Mouse (Mus musculus): Measurements from ENCODE around the gene Tfb2m. TPM values are rescaled to one million over a fixed set of nuclear protein-coding genes. Genes with fewer than 3 reads are reported as not detected.

The Tfb2m gene
- polyA plus RNA-seq, 1 experiment from 2014 or later, result 27.1 TPM

DNA sequence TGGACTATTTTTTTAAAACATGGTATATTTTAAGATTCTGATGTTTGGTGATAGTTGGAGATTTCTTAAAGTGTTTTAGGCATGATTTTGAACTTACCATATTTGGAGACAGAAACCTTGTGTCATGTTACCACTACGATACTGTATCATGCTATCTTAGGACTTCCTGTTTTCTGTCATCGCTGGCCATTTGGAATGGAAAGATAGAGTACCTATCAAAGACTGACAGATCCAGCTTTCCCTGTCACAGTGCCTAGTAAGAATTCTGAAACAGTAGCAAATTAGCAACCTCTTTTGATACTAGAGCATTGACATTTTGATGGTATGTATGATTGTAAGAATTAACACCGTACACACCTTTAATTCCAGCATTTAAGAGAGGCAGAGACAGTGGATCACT, 5.3 kb upstream of the Tfb2m start:
- 90% methylated on average over 3 of the region's 3 CpGs for WGBS
- no peak overlapping the region for H3K27ac ChIP-seq (ENCODE audit: low read depth, low read length)

DNA sequence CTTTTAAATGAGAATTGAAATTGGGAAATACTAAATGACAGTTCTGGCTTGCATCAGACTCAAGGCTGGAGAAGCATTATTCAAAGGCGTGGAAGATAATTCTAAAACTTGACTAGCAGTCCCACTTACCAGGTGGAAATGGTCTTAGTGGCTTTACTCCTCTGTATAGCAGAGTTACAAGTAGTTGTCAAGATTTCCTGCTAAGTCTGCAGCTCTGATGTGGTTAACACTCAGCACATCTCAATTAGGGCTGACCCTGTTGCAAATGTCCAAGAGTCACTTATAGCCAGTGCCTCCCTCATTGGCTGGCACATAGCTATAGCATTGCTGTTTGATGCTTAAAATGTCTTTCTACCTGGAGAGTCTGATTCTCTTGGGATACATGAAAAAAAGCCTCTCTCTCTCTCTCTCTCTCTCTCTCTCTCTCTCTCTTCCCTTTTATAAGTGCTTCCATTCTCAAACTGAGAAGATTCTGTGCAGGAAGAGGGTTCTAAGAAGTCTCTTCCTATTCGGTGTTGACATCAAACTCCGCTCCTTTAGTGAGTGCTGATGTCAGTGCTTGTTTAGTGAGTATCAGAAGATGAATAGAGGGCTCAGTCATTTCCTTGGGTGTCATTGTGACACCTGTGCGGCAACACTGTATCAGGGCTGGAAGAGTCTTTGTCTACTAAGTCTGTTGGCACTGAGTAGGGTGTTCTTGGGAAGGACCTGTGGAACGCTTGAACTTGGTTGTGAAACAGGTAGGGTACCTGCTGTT, 3.1 kb upstream of the Tfb2m start:
- no peak overlapping the region for H3K4me3 ChIP-seq (ENCODE audit: low read depth, low read length)
- H3K4me1 ChIP-seq (ENCODE audit: control insufficient read depth, insufficient read depth, low read length), result peaks cover 11% of the 10 kb centered on the region
- no peaks in the 10 kb centered on the region for H3K36me3 ChIP-seq (ENCODE audit: control insufficient read depth, insufficient read depth, low read length)
- no peak overlapping the region for H3K27ac ChIP-seq (ENCODE audit: low read depth, low read length)
- no peaks in the 10 kb centered on the region for H3K9me3 ChIP-seq (ENCODE audit: control insufficient read depth, low read length)
- H3K9ac ChIP-seq (ENCODE audit: low read length), result no peak overlapping the region
- H3K27me3 ChIP-seq (ENCODE audit: control insufficient read depth, insufficient read depth, low read length), result no peaks in the 10 kb centered on the region
- no peak overlapping the region for H3K4me2 ChIP-seq
- 96% methylated on average over 5 of the region's 5 CpGs for WGBS
- ATAC-seq (ENCODE audit: low FRiP score) (no peak), DNase-seq (ENCODE audit: low spot score, missing footprints) (peak; percentile 17)

More for the DNA sequence above, 5.3 kb upstream of the Tfb2m start:
- DNase-seq (ENCODE audit: low spot score, missing footprints), result no peak
- no peak overlapping the region for H3K9ac ChIP-seq (ENCODE audit: low read length)
- no peaks in the 10 kb centered on the region for H3K36me3 ChIP-seq (ENCODE audit: control insufficient read depth, insufficient read depth, low read length)
- no peaks in the 10 kb centered on the region for H3K27me3 ChIP-seq (ENCODE audit: control insufficient read depth, insufficient read depth, low read length)
- H3K4me3 ChIP-seq (ENCODE audit: low read depth, low read length), result no peak overlapping the region
- H3K4me1 ChIP-seq (ENCODE audit: control insufficient read depth, insufficient read depth, low read length), result peaks cover 7% of the 10 kb centered on the region; the same call in 1 of the 2 replicates
- no peak for ATAC-seq (ENCODE audit: low FRiP score)
- H3K4me2 ChIP-seq, result no peak overlapping the region
- no peaks in the 10 kb centered on the region for H3K9me3 ChIP-seq (ENCODE audit: control insufficient read depth, low read length)

DNA sequence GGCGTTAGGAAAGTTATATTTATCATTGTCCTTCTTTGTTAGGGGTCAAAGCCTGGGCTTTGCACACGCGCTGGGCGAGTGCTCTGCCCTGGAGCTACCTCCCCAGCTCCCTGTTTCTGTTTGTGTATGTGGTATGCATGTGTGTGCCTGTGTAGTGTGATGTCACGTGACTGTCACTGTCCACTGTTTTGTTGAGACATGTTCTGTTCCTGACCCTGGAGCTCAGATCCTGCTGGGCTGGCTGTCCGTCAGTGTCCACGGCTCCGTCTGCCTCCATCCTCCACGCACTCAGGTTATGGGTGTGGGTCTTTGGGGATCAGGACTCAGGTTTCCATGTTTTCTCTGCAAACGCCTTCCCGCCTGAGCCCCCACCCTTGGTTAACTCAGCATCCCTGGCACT, 2.2 kb upstream of the Tfb2m start:
- no peaks in the 10 kb centered on the region for H3K27me3 ChIP-seq (ENCODE audit: control insufficient read depth, insufficient read depth, low read length)
- no peak for DNase-seq (ENCODE audit: low spot score, missing footprints)
- H3K9me3 ChIP-seq (ENCODE audit: control insufficient read depth, low read length), result no peaks in the 10 kb centered on the region
- no peak overlapping the region for H3K4me3 ChIP-seq (ENCODE audit: low read depth, low read length)
- no peak overlapping the region for H3K9ac ChIP-seq (ENCODE audit: low read length)
- 84% methylated on average over 11 of the region's 11 CpGs for WGBS
- peaks cover 11% of the 10 kb centered on the region for H3K4me1 ChIP-seq (ENCODE audit: control insufficient read depth, insufficient read depth, low read length)
- H3K27ac ChIP-seq (ENCODE audit: low read depth, low read length), result no peak overlapping the region
- no peak for ATAC-seq (ENCODE audit: low FRiP score)
- H3K4me2 ChIP-seq, result no peak overlapping the region
- no peaks in the 10 kb centered on the region for H3K36me3 ChIP-seq (ENCODE audit: control insufficient read depth, insufficient read depth, low read length)

DNA sequence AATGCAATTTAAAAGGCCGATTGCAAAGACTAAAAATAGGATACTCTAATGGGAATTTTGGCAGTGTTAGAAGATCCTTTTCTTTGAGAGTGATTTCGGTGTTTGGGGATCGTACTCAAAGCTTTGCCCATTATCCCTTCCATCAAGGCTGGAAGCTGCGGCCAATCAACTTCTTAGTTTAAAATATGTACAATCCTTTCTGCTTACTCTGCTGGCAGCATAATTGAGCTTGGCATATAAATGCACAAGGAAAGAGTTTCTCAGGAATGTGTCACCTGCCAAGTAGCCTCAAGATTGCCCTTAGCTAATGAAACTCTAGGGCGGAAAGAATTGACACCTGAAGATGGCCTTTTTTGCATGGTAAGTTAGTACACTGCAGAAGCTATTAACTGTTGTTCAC, 1.1 kb upstream of the Tfb2m start:
- H3K4me3 ChIP-seq (ENCODE audit: low read depth, low read length), result peak overlapping the region; percentile 70
- no peaks in the 10 kb centered on the region for H3K36me3 ChIP-seq (ENCODE audit: control insufficient read depth, insufficient read depth, low read length)
- peak; percentile 89 for DNase-seq (ENCODE audit: low spot score, missing footprints)
- peak overlapping the region; percentile 75 for H3K9ac ChIP-seq (ENCODE audit: low read length)
- peak overlapping the region; percentile 87; the same call in 1 of the 2 replicates for H3K27ac ChIP-seq (ENCODE audit: low read depth, low read length)
- WGBS, result 20% methylated on average over 5 of the region's 5 CpGs
- H3K4me1 ChIP-seq (ENCODE audit: control insufficient read depth, insufficient read depth, low read length), result peaks cover 11% of the 10 kb centered on the region
- ATAC-seq (ENCODE audit: low FRiP score), result no peak
- H3K27me3 ChIP-seq (ENCODE audit: control insufficient read depth, insufficient read depth, low read length), result no peaks in the 10 kb centered on the region
- peak overlapping the region; percentile 58 for H3K4me2 ChIP-seq
- H3K9me3 ChIP-seq (ENCODE audit: control insufficient read depth, low read length), result no peaks in the 10 kb centered on the region

DNA sequence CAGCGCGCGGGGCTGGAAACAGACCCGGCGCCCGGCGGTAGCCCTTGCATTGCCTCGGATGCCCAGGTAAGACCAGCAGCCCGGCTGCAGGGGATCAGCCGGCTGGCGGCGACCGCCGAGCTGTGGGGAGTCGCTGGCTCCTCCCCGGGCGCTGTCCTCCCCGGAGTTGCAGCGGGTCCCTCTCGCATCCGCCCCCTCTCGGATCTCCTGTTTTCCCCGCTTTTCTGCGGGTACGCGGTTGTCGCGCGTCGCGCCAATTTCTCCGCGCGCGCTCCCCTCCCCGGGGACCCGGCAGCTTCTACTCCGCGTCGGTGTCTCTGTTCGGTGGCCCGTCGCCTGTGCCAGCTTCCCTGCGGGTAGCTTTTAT, 467 bp upstream of the Tfb2m start:
- ATAC-seq (ENCODE audit: low FRiP score) (peak; percentile 87), DNase-seq (ENCODE audit: low spot score, missing footprints) (no peak)
- H3K36me3 ChIP-seq (ENCODE audit: control insufficient read depth, insufficient read depth, low read length), result no peaks in the 10 kb centered on the region
- H3K4me1 ChIP-seq (ENCODE audit: control insufficient read depth, insufficient read depth, low read length), result peaks cover 11% of the 10 kb centered on the region
- H3K4me3 ChIP-seq (ENCODE audit: low read depth, low read length), result peak overlapping the region; percentile 70
- H3K27me3 ChIP-seq (ENCODE audit: control insufficient read depth, insufficient read depth, low read length), result no peaks in the 10 kb centered on the region
- WGBS, result under 1% methylated on average over 44 of the region's 44 CpGs
- no peaks in the 10 kb centered on the region for H3K9me3 ChIP-seq (ENCODE audit: control insufficient read depth, low read length)
- peak overlapping the region; percentile 87 for H3K27ac ChIP-seq (ENCODE audit: low read depth, low read length)
- peak overlapping the region; percentile 58 for H3K4me2 ChIP-seq
- H3K9ac ChIP-seq (ENCODE audit: low read length), result peak overlapping the region; percentile 75

DNA sequence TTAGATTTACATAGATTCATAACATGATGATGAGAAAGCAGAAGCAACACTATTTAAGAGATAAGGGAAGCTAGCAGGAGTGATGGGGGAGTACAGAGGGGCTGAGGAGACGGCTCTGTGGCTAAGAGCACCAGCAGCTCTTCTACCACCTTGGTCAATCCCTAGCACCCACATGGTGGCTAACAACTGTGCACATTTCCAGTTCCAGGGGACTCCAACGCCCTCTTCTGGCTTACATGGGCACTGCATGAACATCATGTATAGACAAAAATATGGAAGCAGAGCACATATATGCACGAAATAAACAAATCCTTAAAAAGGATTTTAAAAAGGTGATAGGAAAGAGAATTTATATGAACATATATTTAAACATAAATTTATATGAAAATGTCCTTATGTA, 4.6 kb downstream of the Tfb2m start:
- WGBS, result 66% methylated on average over 3 of the region's 3 CpGs
- no peak for ATAC-seq (ENCODE audit: low FRiP score)
- Histone ChIP-seq H3K27me3 (ENCODE audit: control insufficient read depth, insufficient read depth, low read length) (no peaks in the 10 kb centered on the region), H3K4me3 (ENCODE audit: low read depth, low read length) (no peak overlapping the region), H3K4me2 (no peak overlapping the region), H3K36me3 (ENCODE audit: control insufficient read depth, insufficient read depth, low read length) (no peaks in the 10 kb centered on the region), H3K9me3 (ENCODE audit: control insufficient read depth, low read length) (no peaks in the 10 kb centered on the region), H3K4me1 (ENCODE audit: control insufficient read depth, insufficient read depth, low read length) (peaks cover 4% of the 10 kb centered on the region), H3K9ac (ENCODE audit: low read length) (no peak overlapping the region), H3K27ac (ENCODE audit: low read depth, low read length) (no peak overlapping the region)
- DNase-seq (ENCODE audit: low spot score, missing footprints), result no peak

DNA sequence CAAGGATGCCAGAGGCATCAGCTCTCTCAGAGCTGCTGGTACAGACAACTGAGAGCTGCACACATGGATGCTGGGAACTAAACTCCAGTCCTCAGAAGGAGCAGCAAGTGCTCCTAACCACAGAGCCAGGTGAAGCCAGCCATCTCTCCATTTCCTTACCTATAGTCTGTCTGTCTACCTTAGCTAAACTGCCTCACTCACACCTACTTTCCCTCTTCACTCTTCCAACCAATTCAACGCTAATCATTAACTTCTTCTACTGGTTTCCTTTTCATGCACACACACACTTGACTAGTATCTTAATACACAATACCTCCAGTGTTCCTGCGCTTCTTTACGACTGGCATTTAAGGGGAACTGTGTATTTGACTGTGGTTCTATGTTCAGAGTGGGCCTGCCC, 6.2 kb downstream of the Tfb2m start:
- Histone ChIP-seq H3K4me1 (ENCODE audit: control insufficient read depth, insufficient read depth, low read length) (peaks cover under 1% of the 10 kb centered on the region; the same call in 1 of the 2 replicates), H3K36me3 (ENCODE audit: control insufficient read depth, insufficient read depth, low read length) (no peaks in the 10 kb centered on the region), H3K4me2 (no peak overlapping the region), H3K27me3 (ENCODE audit: control insufficient read depth, insufficient read depth, low read length) (no peaks in the 10 kb centered on the region), H3K4me3 (ENCODE audit: low read depth, low read length) (no peak overlapping the region), H3K27ac (ENCODE audit: low read depth, low read length) (no peak overlapping the region), H3K9ac (ENCODE audit: low read length) (no peak overlapping the region), H3K9me3 (ENCODE audit: control insufficient read depth, low read length) (no peaks in the 10 kb centered on the region)
- no peak for DNase-seq (ENCODE audit: low spot score, missing footprints)
- ATAC-seq (ENCODE audit: low FRiP score), result no peak
- WGBS, result 93% methylated on average over 3 of the region's 3 CpGs

DNA sequence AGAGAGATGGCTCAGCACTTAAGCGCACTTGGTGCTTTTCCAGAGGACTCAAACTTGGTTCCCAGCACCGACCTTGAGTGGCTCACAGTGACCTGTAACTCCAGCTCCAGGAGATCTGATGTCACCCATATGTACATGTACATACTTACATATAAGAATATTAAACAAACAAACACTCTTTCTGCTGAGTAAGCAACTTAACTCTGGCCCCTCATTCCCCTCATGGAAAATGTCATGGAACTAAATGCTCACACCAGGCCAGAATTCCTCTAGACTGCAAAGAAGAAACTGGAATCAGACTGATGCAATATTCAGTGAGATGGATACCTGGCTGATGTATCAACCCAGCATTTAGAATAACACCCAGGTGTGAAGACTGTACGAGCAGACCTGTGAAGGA, 7.0 kb downstream of the Tfb2m start:
- H3K4me3 ChIP-seq (ENCODE audit: low read depth, low read length), result no peak overlapping the region
- H3K4me1 ChIP-seq (ENCODE audit: control insufficient read depth, insufficient read depth, low read length), result no peaks in the 10 kb centered on the region
- H3K4me2 ChIP-seq, result no peak overlapping the region
- WGBS, result 90% methylated on average over 3 of the region's 3 CpGs
- H3K36me3 ChIP-seq (ENCODE audit: control insufficient read depth, insufficient read depth, low read length), result no peaks in the 10 kb centered on the region
- H3K27me3 ChIP-seq (ENCODE audit: control insufficient read depth, insufficient read depth, low read length), result no peaks in the 10 kb centered on the region
- H3K9ac ChIP-seq (ENCODE audit: low read length), result no peak overlapping the region
- DNase-seq (ENCODE audit: low spot score, missing footprints) (no peak), ATAC-seq (ENCODE audit: low FRiP score) (no peak)
- H3K27ac ChIP-seq (ENCODE audit: low read depth, low read length), result no peak overlapping the region
- H3K9me3 ChIP-seq (ENCODE audit: control insufficient read depth, low read length), result no peaks in the 10 kb centered on the region

DNA sequence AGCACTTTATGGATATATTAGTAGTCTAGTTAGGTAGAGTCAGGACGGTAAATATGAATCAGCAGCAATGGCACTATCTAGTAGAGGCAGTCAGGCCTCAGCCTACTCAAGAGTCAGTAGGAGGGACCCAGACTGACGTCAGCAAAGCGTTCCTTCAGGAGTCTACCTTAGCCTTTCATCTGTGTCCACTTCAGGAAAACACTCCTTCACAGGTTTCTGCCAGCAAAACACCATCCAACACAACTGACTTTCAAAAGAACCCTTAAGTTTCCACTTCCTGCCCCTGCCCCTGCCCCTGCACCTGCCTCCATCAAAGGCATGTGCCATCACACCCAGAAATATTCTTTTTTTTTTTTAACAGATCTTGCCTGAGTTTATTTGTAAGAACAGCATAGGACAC, 26.2 kb downstream of the Tfb2m start:
- Histone ChIP-seq H3K4me3 (ENCODE audit: low read depth, low read length) (no peak overlapping the region), H3K27ac (ENCODE audit: low read depth, low read length) (no peak overlapping the region), H3K9ac (ENCODE audit: low read length) (no peak overlapping the region), H3K9me3 (ENCODE audit: control insufficient read depth, low read length) (no peaks in the 10 kb centered on the region), H3K36me3 (ENCODE audit: control insufficient read depth, insufficient read depth, low read length) (no peaks in the 10 kb centered on the region), H3K4me2 (no peak overlapping the region), H3K4me1 (ENCODE audit: control insufficient read depth, insufficient read depth, low read length) (peaks cover 6% of the 10 kb centered on the region; the same call in 1 of the 2 replicates), H3K27me3 (ENCODE audit: control insufficient read depth, insufficient read depth, low read length) (no peaks in the 10 kb centered on the region)
- 86% methylated on average over 3 of the region's 3 CpGs for WGBS
- DNase-seq (ENCODE audit: low spot score, missing footprints), result no peak
- no peak for ATAC-seq (ENCODE audit: low FRiP score)

Measured in midbrain, embryonic 11.5 days (tissue).